Mouse (Mus musculus): ENCODE results near the gene Mbip. TPM values are rescaled to one million over a fixed set of nuclear protein-coding genes. Genes with fewer than 3 reads are reported as not detected.

Mbip gene
- 5.5 and 7.0 TPM in 2 replicates for polyA plus RNA-seq (2012; rRNA removed)

GRCm38 (mm10) chr12:56345367-56346089 lies at the start of gene Mbip:
Mbip (minus strand) TSS chr12:56345894.
- peak; percentile 84 for DNase-seq (ENCODE audit: low read depth)

GRCm38 (mm10) chr12:56387647-56388205 lies 42.0 kb upstream of the Mbip start:
- no peak for DNase-seq (ENCODE audit: low read depth)

- DNase-seq (ENCODE audit: low read depth), result no peak
Measured at GRCm38 (mm10) chr12:56386955-56387646, 41.4 kb upstream of the Mbip start.

GRCm38 (mm10) chr12:56344771-56345314 lies 851 bp downstream of the Mbip start:
- no peak for DNase-seq (ENCODE audit: low read depth)

- DNase-seq (ENCODE audit: low read depth), result no peak
Measured at GRCm38 (mm10) chr12:56339295-56340056, 6.2 kb downstream of the Mbip start.

- no peak for DNase-seq (ENCODE audit: low read depth)
Measured at GRCm38 (mm10) chr12:56333461-56333860, 12.2 kb downstream of the Mbip start.

- no peak for DNase-seq (ENCODE audit: low read depth)
Measured at GRCm38 (mm10) chr12:56332475-56332874, 13.2 kb downstream of the Mbip start.

- no peak for DNase-seq (ENCODE audit: low read depth)
Measured at GRCm38 (mm10) chr12:56327448-56327998, 18.2 kb downstream of the Mbip start.

GRCm38 (mm10) chr12:56325851-56326250 lies 19.8 kb downstream of the Mbip start:
- no peak for DNase-seq (ENCODE audit: low read depth)

GRCm38 (mm10) chr12:56318941-56319340 lies 26.8 kb downstream of the Mbip start:
- DNase-seq (ENCODE audit: low read depth), result no peak

- DNase-seq (ENCODE audit: low read depth), result no peak
Measured at GRCm38 (mm10) chr12:56318059-56318458, 27.6 kb downstream of the Mbip start.

- DNase-seq (ENCODE audit: low read depth), result peak; percentile 65
Measured at GRCm38 (mm10) chr12:56305758-56306157, 39.9 kb downstream of the Mbip start.

GRCm38 (mm10) chr12:56302321-56303017 lies 43.2 kb downstream of the Mbip start:
- DNase-seq (ENCODE audit: low read depth), result no peak

GRCm38 (mm10) chr12:56301487-56302293 lies 44.0 kb downstream of the Mbip start:
- DNase-seq (ENCODE audit: low read depth), result no peak

- no peak for DNase-seq (ENCODE audit: low read depth)
Measured at GRCm38 (mm10) chr12:56299610-56300009, 46.1 kb downstream of the Mbip start.

GRCm38 (mm10) chr12:56298919-56299318 lies 46.8 kb downstream of the Mbip start:
- DNase-seq (ENCODE audit: low read depth), result no peak

- DNase-seq (ENCODE audit: low read depth), result no peak
Measured at GRCm38 (mm10) chr12:56297921-56298830, 47.5 kb downstream of the Mbip start.

- no peak for DNase-seq (ENCODE audit: low read depth)
Measured at GRCm38 (mm10) chr12:56297099-56297498, 48.6 kb downstream of the Mbip start.

- no peak for DNase-seq (ENCODE audit: low read depth)
Measured at GRCm38 (mm10) chr12:56296524-56296923, 49.2 kb downstream of the Mbip start.

All from gonadal fat pad, adult 2 months (tissue).